Mouse (Mus musculus): Measurements from ENCODE around the gene Lsm11. TPM values are rescaled to one million over a fixed set of nuclear protein-coding genes. Genes with fewer than 3 reads are reported as not detected.
A peak's percentile ranks its signal among the peaks of the same experiment; 100 is the strongest.

Lsm11 gene
- total and polyA plus RNA-seq, 2 experiments from 2014 or later, result 23.6 to 61.7 TPM

GRCm38 (mm10) chr11:45900233-45901015 lies 44.3 kb downstream of the Lsm11 start:
- Histone ChIP-seq H3K4me2 (ENCODE audit: low read depth) (no peak overlapping the region), H3K27ac (ENCODE audit: low read depth, low read length) (no peak overlapping the region)

GRCm38 (mm10) chr11:45897392-45897791 lies 47.3 kb downstream of the Lsm11 start:
- H3K4me2 ChIP-seq (ENCODE audit: low read depth), result no peak overlapping the region
- no peak for ATAC-seq
- H3K9ac ChIP-seq, result no peak overlapping the region
- TF ChIP-seq CTCF (IDR thresholded peaks at IDR 0.05; ENCODE audit: low read depth), result no peak
- no peak overlapping the region for H3K27ac ChIP-seq (ENCODE audit: low read depth, low read length)
- H3K4me3 ChIP-seq (ENCODE audit: low read depth, low read length), result no peak overlapping the region
- H3K9me3 ChIP-seq (ENCODE audit: low read length), result no peaks in the 10 kb centered on the region
- H3K4me1 ChIP-seq (ENCODE audit: insufficient read depth), result no peaks in the 10 kb centered on the region
- H3K36me3 ChIP-seq (ENCODE audit: insufficient read depth), result peaks cover 41% of the 10 kb centered on the region
- DNase-seq, result no peak
- H3K27me3 ChIP-seq (ENCODE audit: insufficient read depth, low read length), result no peaks in the 10 kb centered on the region
- WGBS, result 75% methylated on average over 2 of the region's 2 CpGs

More at GRCm38 (mm10) chr11:45900233-45901015, 44.3 kb downstream of the Lsm11 start:
- ATAC-seq (0 out of 2 replicates have a peak, but pooled peaks have one; percentile 25), DNase-seq (no peak)
- WGBS, result 66% methylated on average over 11 of the region's 11 CpGs
- Histone ChIP-seq H3K9me3 (ENCODE audit: low read length) (no peaks in the 10 kb centered on the region), H3K36me3 (ENCODE audit: insufficient read depth) (peaks cover 18% of the 10 kb centered on the region; the same call in 1 of the 2 replicates), H3K4me1 (ENCODE audit: insufficient read depth) (no peaks in the 10 kb centered on the region), H3K9ac (no peak overlapping the region), H3K27me3 (ENCODE audit: insufficient read depth, low read length) (no peaks in the 10 kb centered on the region), H3K4me3 (ENCODE audit: low read depth, low read length) (no peak overlapping the region)
- no peak for TF ChIP-seq CTCF (IDR thresholded peaks at IDR 0.05; ENCODE audit: low read depth)

GRCm38 (mm10) chr11:45892861-45893360 lies 51.8 kb downstream of the Lsm11 start:
- DNase-seq (no peak), ATAC-seq (no peak)
- H3K27me3 ChIP-seq (ENCODE audit: insufficient read depth, low read length), result no peaks in the 10 kb centered on the region
- H3K4me3 ChIP-seq (ENCODE audit: low read depth, low read length), result no peak overlapping the region
- H3K4me2 ChIP-seq (ENCODE audit: low read depth), result no peak overlapping the region
- no peak overlapping the region for H3K27ac ChIP-seq (ENCODE audit: low read depth, low read length)
- peaks cover 66% of the 10 kb centered on the region for H3K36me3 ChIP-seq (ENCODE audit: insufficient read depth)
- no peak for TF ChIP-seq CTCF (IDR thresholded peaks at IDR 0.05; ENCODE audit: low read depth)
- H3K9me3 ChIP-seq (ENCODE audit: low read length), result no peaks in the 10 kb centered on the region
- no peaks in the 10 kb centered on the region for H3K4me1 ChIP-seq (ENCODE audit: insufficient read depth)
- H3K9ac ChIP-seq, result no peak overlapping the region
- WGBS, result 96% methylated on average over 5 of the region's 5 CpGs

GRCm38 (mm10) chr11:45890423-45890822 lies 54.3 kb downstream of the Lsm11 start:
- no peak overlapping the region for H3K4me2 ChIP-seq (ENCODE audit: low read depth)
- H3K4me3 ChIP-seq (ENCODE audit: low read depth, low read length), result no peak overlapping the region
- no peak overlapping the region for H3K27ac ChIP-seq (ENCODE audit: low read depth, low read length)
- H3K9ac ChIP-seq, result no peak overlapping the region
- TF ChIP-seq CTCF (IDR thresholded peaks at IDR 0.05; ENCODE audit: low read depth), result no peak
- DNase-seq, result no peak
- no peaks in the 10 kb centered on the region for H3K27me3 ChIP-seq (ENCODE audit: insufficient read depth, low read length)
- H3K36me3 ChIP-seq (ENCODE audit: insufficient read depth), result peaks cover 64% of the 10 kb centered on the region
- H3K4me1 ChIP-seq (ENCODE audit: insufficient read depth), result no peaks in the 10 kb centered on the region
- ATAC-seq, result no peak
- no peaks in the 10 kb centered on the region for H3K9me3 ChIP-seq (ENCODE audit: low read length)
- WGBS, result 91% methylated on average over 20 of the region's 20 CpGs

- H3K4me2 ChIP-seq (ENCODE audit: low read depth), result no peak overlapping the region
- no peaks in the 10 kb centered on the region for H3K27me3 ChIP-seq (ENCODE audit: insufficient read depth, low read length)
- peaks cover 59% of the 10 kb centered on the region for H3K36me3 ChIP-seq (ENCODE audit: insufficient read depth)
- ATAC-seq, result no peak
- WGBS, result 84% methylated on average over 3 of the region's 3 CpGs
- DNase-seq, result no peak
- H3K4me1 ChIP-seq (ENCODE audit: insufficient read depth), result no peaks in the 10 kb centered on the region
- H3K9me3 ChIP-seq (ENCODE audit: low read length), result no peaks in the 10 kb centered on the region
- H3K27ac ChIP-seq (ENCODE audit: low read depth, low read length), result no peak overlapping the region
- H3K9ac ChIP-seq, result no peak overlapping the region
- H3K4me3 ChIP-seq (ENCODE audit: low read depth, low read length), result no peak overlapping the region
- no peak for TF ChIP-seq CTCF (IDR thresholded peaks at IDR 0.05; ENCODE audit: low read depth)
Observed at GRCm38 (mm10) chr11:45889981-45890380, 54.8 kb downstream of the Lsm11 start.

GRCm38 (mm10) chr11:45888471-45889030 lies 56.2 kb downstream of the Lsm11 start:
- no peak overlapping the region for H3K4me2 ChIP-seq (ENCODE audit: low read depth)
- H3K27me3 ChIP-seq (ENCODE audit: insufficient read depth, low read length), result no peaks in the 10 kb centered on the region
- H3K27ac ChIP-seq (ENCODE audit: low read depth, low read length), result no peak overlapping the region
- WGBS, result 87% methylated on average over 9 of the region's 9 CpGs
- no peak for TF ChIP-seq CTCF (IDR thresholded peaks at IDR 0.05; ENCODE audit: low read depth)
- H3K36me3 ChIP-seq (ENCODE audit: insufficient read depth), result peaks cover 45% of the 10 kb centered on the region
- H3K4me1 ChIP-seq (ENCODE audit: insufficient read depth), result no peaks in the 10 kb centered on the region
- no peak overlapping the region for H3K4me3 ChIP-seq (ENCODE audit: low read depth, low read length)
- no peak overlapping the region for H3K9ac ChIP-seq
- DNase-seq (no peak), ATAC-seq (no peak)
- no peaks in the 10 kb centered on the region for H3K9me3 ChIP-seq (ENCODE audit: low read length)

- Histone ChIP-seq H3K9me3 (ENCODE audit: low read length) (no peaks in the 10 kb centered on the region), H3K27me3 (ENCODE audit: insufficient read depth, low read length) (no peaks in the 10 kb centered on the region), H3K4me2 (ENCODE audit: low read depth) (no peak overlapping the region), H3K27ac (ENCODE audit: low read depth, low read length) (no peak overlapping the region), H3K36me3 (ENCODE audit: insufficient read depth) (peaks cover 28% of the 10 kb centered on the region), H3K9ac (no peak overlapping the region), H3K4me3 (ENCODE audit: low read depth, low read length) (no peak overlapping the region), H3K4me1 (ENCODE audit: insufficient read depth) (peaks cover 3% of the 10 kb centered on the region; the same call in 1 of the 2 replicates)
- WGBS, result 41% methylated on average over 5 of the region's 5 CpGs
- no peak for DNase-seq
- TF ChIP-seq CTCF (IDR thresholded peaks at IDR 0.05; ENCODE audit: low read depth), result no peak
- peak; percentile 51; the same call in 1 of the 2 replicates for ATAC-seq
Observed at GRCm38 (mm10) chr11:45886596-45886995, 58.1 kb downstream of the Lsm11 start.

All from forebrain, postnatal 0 days (tissue).